Mouse (Mus musculus): ENCODE data around the gene Gm21897.

- TF ChIP-seq CTCF (IDR thresholded peaks at IDR 0.05) (no peak), EP300 (IDR thresholded peaks at IDR 0.05) (no peak)
Observed at GRCm38 (mm10) chr16:15349381-15349780, 32.1 kb downstream of the Gm21897 start.
